Mouse (Mus musculus): Measurements from ENCODE around the gene Ntn4.
"Not testable (repeated sequence)": the region's sequence is repeated elsewhere in the genome, so short reads cannot be mapped to it uniquely, and the experiment has no call there.

Ntn4 gene

DNA sequence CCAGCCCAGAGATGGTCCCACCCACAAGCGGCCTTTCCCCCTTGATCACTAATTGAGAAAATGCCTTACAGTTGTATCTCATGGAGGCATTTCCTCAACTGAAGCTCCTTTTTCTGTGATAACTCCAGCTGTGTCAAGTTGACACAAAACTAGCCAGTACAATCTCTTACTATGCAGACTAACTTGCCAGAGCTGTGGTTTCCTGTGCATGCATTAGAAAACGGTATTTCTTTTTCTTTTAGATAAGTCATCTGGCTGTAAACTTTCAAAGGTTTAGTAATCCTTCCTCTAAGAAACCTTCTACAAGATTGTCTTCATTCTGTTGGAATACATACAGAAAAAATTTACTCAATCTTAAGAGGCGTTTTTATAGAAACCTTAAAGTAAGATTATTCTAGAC lies 44.9 kb downstream of the Ntn4 start:
- DNase-seq = not testable (repeated sequence)

DNA sequence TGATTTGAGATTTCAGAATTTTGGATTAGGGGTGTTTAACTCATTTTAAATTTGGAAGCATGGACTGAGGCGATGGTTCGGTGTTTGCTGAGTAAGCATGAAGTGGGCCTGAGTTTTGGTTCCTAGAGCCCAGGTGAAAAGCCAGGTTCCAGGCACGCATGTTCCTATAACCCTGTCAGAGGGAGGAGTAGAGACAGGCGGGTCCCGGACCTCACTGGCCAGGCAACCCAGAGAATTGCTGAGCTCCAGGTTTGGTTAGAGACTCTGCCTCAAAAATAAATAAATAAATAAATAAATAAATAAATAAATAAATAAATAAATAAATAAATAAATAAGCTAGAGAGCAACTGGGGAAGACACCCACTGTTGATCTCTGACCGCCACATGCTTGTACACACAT lies 46.1 kb downstream of the Ntn4 start:
- no peak for DNase-seq

DNA sequence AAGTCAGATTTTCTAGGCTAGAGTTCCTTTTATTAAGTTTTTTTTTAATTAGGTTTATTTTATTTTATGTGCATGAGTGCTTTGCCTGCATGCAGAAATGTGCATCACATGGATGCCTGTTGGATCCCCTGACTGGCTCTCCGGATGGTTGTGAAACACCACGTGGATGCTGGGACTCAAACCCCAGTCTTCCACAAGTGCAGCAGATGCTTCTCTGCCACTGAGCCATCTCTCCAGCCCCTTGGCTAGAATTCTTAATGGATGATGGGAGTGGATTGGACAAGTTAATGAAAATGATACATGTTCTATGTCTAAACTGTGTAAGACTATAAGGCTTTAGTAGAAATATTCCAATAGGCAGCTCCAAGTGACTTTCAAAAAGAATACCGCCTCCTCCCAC lies 47.3 kb downstream of the Ntn4 start:
- no peak for DNase-seq

DNA sequence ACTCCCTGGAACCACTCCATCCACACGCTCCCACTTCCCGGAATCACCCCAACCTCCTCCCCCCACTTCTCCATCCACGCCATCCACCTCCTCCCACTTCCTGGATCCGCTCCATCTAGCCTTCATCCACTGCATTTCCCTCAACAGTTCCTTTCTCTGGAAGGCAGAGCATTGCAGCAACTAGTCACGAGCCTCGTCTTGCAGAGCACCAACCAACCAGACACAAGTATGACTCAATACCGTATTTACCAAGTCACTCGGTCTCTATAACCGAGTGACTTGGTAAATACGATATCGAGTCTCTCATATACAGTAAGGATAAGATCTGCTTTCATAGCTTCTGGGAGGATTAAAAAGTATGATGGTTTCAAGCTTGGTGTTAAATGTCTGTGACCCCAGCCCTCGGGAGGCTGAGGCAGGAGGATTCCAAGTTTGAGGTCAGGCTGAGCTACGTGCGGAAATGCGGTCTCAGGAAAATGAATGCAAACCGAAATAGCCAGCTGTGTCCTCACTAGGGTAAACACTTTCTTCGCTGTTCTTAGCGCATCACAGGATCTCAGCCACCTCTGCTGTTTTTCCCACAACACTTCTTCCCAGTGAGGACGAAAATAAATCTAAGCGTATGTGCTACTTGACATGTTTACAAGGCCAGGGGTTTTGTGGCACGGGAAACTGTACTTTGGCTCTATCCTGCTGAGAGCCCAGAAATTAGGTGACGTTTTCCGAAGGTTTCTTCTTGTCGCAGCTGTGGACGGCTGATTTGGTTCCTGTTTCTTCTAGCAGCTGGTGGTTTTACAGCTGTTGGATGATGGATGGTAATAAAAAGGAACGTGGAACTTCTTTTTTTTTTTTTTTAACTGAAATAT lies 48.1 kb downstream of the Ntn4 start:
- DNase-seq = peak; percentile 46 to 51

DNA sequence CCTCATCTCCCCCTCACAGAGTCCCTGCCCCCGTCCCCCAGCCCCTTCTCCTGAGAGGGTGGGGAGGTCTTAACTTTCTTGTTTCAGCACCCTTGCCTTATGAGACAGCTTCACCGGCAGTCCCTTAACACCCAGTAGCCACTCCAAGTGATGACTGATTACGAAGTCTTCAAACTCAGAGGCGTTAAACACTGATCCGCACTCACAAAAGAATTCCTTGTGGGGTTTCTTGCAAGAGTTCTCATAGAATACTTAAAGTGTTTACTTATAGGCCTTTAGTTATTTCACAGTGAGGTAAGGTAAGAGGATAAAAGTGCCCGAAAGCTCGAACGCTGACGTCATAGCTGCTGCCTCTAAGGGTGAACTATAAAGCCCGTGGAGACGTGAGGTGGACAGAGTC lies 50.9 kb downstream of the Ntn4 start:
- DNase-seq = no peak

DNA sequence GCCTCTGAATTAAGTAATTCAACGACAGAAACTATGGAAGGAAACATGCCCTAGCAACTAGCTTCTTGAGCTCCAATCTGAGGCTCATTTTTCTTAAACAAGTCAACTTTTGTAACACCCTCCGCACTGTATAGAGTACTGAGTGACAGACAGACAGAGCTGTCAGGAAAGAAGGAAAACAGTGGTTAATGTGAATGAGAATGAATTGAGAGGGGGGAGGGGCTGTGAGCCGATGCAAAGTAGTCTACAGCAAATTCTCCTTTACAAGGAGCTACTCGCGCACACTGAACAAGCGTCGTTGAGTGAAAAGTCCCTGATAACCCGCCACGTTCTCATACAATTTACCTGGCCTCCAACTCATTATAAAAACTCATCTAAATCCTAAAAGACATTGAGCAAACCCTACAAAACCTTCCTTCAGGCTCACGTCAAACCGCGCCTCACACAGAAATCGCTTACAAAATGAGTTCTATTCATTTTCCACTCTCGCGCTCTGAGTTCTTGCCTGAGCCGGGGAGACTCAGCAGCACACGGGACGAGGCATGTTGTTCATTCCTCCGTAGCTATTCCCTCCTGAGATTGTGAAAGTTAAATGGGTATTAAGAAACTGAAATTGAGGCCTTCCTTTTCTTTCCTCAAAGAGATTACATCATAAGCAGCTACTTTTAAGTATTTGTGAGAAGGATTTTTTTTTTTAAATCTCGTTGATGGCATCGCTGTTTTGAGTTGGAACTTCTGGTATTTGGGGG lies 54.7 kb downstream of the Ntn4 start:
- no peak for DNase-seq

DNA sequence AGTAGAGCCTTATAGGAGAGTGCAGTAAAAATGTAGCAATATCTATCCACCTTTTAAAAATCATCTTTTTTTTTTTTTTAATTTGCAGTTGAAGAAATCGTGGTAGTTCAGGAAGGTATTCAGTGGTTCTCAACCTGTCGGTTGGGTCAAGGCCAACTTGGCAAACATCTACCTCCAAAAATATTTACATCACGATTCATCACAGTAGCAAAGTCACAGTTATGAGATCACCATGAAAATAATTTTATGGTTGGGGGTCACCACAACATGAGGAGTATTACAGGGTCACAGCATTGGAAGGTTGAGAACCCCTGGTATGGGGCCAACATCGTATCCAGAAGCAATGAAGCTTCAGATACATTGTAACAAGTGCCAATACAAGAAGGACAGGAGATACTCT lies 55.5 kb downstream of the Ntn4 start:
- DNase-seq = no peak

DNA sequence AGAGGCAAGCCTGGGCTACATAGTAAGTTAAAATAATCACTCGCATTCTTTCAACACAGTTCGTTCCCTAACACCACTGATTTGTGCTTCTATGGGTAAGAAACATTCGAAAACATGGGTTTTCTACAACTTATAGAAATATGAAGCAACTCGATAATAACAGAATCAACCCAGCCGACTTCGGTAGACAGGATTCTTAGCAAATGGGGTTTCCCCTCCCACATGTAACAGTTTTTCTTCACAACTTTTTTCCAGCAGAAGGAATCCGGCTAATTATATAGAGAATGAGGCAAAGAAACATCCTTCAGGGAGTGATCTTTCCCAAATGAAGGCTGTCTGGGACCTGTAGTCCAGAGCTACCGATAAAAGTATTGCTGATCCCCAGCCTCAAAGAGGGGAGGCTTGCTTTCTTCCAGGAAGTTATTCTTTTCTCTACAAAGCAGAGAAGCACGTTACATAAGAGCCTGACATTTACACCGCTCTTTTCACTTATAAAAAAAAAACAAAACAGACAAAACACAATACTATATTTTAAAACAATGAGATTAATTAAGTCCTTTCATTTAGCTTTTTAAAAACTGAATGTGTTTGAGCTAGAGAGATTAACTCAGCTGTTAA lies 57.5 kb downstream of the Ntn4 start:
- no peak for DNase-seq

DNA sequence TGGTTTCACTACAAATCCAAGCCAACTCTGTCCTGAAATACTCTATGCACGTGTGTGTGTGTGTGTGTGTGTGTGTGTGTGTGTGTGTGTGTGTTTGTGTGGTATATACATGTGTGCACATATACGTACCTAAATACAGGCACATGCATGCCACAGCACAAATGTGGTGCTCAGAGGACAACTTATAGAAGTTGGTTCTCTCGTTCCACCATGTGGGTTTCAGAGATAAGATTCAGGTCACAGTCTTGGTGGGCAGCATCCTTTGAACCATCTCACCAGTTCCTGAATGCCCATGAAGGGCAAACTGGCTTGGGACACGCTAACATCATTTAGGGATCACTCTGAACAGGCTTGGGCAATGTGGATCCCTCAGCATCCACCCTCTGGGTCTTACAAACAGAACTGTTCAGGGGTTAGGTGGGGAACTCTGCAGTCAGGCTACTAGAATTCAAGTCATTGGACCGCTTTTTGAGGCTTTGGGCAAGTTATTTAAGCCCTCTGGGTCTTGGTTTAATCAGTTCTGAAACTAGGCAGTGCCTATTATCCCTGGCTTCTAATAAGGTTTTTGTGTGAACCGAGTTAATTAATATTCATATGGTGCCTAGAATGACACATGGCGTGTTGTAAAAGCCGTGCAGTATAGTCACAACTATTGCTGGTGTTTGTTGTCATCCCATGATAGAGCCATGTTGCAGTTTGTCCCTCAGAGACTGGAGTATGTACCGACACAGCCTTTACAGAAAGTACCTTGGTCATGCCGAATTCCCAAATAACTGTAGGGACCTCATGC lies 59.4 kb downstream of the Ntn4 start:
- DNase-seq = no peak

DNA sequence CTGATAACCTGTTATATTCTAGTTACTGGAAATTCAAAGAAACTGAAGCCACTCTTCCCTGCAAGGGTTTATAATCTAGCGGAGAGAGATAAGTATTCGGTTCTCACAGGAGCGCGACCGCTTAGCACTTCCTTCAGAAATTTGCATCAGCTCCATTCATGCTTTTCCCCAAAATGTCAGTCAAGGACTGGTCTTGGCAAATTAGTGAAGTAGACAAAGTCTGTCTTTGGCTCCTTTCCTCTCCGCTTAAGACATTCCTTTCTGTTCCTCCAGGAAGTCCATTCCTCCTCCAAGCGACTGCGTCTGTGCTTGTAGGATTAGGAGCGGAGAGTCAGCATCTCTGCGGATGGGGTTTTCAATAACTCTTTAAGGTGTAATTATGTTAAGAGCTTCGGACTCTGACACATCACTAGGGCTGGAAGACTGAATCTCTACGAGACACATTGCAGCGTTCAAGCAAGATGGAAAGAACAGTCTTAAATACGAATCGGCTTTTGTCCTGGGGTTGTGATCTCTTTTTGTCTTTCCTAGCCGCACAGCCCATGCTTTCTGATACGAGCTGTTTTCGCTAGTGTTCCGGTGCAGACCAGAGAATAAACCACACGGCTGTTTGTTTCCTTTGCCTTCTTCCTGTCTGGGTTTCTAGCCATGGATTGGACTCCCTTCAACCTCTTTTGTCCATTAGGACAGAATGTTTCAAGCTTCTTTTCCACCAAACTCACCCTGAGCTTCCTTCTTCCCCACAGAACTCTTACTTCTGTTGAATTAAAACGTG lies 60.3 kb downstream of the Ntn4 start:
- DNase-seq = no peak

DNA sequence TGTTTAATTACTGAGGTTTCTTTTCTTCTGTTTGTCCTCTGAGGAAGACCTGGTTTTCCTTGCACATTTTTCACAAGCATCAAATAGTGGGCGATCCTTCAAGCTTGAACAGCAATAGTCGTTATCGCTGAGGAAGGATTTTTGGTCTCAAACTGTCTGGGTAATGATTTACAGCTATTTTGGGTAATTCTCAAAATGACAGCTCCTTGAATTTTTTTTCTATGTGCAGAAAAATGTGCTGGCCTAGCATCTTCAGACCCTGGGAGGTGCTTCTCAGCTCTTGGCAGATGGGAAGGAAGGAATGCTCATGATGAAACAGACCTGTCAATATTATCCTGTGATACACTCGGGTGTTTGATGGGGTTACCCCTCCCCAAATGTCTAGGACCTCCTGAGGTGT lies 63.5 kb downstream of the Ntn4 start:
- DNase-seq = no peak

DNA sequence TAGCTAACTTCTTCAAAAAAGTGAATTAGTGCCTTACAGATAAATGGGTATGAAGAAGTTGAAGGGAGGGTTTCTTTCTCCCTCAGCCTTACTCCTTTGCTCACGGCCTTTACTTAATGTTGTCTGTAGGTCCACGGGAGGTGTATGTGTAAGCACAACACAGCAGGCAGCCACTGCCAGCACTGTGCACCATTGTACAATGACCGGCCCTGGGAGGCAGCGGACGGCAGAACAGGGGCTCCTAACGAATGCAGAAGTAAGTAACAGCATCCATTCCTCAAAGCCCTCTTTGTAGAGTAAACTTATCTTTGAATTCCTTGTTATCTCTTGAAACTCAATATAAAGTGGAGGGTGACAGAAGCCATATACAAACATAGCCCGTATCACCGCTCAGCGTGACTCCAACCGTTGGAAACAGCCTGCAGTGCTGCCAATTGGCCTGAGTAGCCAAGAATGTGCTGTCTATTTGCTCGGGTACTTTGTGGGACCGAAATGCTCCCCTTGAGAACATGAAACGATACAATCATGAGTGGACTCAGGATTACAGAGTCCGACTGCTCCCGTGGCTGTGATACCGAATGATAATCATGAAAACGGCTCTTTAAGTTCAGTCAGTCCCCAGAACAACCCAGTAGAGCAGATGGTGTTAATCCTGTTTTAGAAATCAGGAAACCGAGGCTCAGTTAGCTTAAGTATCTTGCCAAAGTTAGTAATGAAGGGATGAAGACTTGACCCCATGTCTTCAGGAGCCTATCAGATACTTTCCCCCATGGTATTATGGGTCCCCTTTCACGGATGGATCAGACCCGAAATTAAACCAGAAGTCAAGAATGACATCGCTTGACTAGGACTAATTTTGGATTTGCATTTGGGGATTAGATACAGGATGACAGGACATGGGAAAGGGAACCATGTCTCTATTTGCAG lies 66.9 kb downstream of the Ntn4 start:
- peak in 1 of 2 experiments; percentile 48 for DNase-seq

DNA sequence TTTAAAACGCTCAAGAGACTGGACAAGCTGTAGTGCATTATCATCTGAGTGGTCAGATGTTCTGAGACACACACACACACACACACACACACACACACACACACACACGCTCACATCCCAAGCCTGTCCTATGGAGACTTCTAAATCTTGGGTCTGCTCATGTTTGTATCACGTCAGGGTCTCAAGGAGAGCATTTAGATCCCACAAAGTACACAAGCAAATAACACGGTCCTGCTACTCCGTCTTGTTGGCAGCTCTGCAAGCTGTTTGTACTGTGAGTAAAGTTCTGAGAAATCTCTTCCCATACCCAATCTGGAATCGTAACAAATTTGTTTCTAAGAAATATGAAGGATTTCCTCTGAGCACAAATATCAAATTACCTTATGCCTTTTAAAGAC lies 67.6 kb downstream of the Ntn4 start:
- DNase-seq = no peak

DNA sequence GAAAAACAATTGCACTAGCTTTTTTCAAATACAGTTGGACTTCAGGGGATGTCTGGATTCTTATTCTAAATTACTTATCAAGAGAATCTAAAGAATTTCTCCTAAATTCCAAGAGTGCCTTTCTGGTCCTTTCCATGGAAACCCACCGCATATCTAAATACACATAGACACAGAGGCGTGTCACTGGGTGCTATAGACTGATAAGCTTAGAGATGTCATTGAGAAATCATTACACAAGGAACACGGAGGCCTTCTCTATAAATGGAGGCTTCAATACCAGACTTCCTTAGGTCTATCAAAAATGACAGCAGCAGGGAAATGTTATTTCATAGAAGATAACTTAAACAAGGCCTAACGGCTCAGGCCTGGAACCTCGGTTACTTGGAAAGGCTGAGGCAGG lies 68.0 kb downstream of the Ntn4 start:
- no peak for DNase-seq

DNA sequence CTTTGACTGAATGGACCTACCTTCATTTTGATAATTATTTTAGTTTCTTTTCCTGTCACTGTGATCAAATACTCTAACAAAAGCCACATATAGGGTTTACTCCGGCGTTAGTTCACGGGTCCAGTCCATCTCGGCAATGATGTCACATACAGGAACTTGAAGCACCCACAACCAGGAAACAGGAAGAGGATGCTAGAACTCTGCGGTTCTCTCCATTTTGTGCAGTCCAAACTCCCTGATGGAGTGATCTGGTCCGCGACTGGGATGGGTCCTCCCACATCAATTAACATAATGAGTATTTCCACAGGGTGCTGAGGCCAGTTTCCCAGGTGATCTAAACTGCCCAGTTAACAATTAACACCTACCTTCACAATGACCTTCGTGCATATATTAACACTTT lies 69.1 kb downstream of the Ntn4 start:
- no peak for DNase-seq

DNA sequence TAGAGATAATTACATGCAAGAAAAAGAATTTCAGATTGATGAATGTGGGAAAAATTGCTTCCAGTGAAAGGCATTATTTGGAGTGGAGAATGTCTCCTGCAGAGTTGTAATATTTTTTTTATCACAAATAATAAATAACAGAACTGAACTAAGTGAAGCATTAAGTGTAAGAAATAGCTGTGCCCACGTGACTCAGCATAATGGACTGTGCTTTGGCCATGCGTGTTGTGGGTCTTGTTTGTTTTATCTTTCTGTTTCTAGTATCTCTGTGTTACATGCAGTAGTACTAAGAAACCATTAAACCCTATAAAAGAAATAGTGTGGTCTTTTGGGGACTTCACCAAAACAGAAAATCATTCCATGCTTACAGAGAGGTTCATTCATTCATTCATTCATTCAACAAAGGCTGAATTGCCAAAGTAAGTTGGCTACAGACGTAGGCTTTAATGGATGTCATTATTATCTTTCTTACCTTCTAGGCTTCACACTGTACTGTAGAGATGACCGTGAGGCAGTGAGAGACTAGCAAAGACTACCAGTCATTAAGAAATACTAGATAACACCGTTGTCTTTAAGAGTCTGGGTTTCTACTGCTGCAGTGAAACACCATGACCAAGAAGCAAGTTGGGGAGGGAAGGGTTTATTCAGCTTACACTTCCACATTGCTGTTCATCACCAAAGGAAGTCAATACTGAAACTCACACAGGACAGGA lies 81.3 kb downstream of the Ntn4 start:
- DNase-seq = no peak

DNA sequence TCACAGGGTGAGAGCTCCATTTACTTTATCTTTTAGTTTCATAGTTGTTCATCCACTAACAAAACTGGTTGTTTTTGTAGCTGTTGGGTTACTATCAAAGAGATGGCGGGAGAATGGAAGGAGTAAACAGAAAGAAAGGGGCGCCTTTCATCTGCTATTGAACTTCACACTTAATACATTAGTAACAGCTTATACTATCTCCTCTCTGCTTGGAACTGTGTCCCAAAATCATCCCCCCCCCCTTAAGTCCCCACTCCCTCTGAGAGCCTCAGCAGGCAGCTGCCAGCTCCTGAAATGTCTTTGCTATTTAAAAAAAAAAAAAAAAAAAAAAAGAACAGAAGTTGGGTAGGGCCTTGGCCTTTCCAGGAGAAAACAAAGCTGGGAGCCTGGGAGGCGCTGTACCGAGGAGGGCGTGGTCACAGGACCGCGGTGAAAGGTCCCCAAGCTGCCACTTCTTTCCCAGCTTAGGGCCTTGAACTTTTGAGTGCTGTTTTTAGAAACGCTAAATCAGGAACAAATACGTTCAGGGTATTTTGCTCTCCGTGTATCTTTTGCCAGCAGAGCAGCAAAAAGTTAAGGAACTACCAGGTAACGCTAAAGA lies 83.6 kb downstream of the Ntn4 start:
- DNase-seq = peak; percentile 63 to 80

DNA sequence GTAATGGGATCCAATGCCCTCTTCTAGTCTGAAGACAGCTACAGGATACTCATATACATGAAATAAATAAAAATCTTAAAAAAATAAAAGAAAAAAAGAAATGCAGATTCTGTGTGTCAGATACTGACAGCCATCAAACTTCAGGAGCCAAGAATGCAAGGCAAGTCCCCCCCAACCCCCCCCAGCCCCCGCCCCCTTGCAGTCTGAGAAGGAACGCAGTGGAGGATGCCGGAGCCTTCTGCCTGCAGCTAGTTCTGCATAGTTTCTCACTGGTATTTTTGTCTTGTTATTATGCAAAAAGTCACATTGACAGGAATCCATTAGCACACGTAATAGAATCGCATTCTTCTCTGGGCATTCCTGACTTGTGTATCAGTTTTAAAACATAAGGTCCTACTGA lies 87.7 kb downstream of the Ntn4 start:
- DNase-seq = no peak

DNA sequence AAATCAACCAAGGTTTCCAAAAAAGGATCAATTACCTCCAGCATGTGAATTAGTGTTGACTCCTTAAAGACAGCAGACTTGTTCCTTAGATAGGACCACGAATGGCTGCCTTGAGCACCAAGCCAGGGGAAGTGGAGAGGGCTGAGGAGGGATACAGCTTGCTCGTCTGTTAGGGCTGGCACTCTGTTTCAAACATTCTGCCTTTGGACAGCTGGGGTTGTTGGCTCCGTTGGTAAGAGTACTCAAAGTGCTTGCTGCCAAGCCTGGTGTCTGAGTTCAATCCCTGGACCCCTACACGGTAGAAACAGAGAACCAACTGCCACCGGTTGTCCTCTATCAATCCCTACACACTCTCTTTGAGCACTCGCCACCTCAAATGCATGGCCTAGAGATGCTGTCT lies 90.0 kb downstream of the Ntn4 start:
- DNase-seq = no peak

DNA sequence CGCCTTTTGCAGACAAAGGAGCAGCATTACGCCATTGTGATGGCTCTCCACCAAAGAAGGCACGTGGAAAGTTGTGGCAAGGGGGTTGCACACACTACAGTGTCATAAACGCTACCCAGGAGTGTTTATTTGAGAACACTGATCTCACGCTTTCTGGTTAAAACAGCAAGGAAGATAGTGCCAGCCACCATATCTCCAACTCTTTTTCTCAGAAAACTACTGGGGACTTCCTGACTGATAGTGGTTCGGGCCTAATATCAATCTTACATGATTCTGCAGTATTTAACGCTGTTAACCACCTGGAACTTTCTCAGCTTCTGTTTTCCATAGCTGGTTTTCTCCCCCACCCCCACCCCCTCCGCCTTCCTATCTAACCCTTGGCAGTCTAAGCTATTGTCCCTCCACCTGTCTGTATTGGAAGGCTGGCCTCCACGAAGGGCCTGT lies 90.8 kb downstream of the Ntn4 start:
- no peak for DNase-seq
